Comparison of ENCODE assay signal across 24 mouse cellular contexts in genomic region chr15:67792822-67793221, GRCm38 (mm10).
DNase-seq lines count a peak whose midpoint lies in the region; ATAC-seq and TF ChIP-seq lines count a peak whose summit lies in the region.
"Had no signal": no experiment of that assay in that cellular context is flagged by ENCODE, and none has a peak within 500 bp of the region (broad histone marks: within the 10 kb centered on the region; RNA-seq: fewer than 3 reads in every experiment).

No protein-coding gene starts in this region.

- no peaks in the 10 kb centered on the region for H3K36me3 ChIP-seq in midbrain, embryonic 14.5 days (ENCODE audit: control insufficient read depth, insufficient read depth, low read length)
- no peaks in the 10 kb centered on the region for H3K36me3 ChIP-seq in midbrain, embryonic 10.5 days
- H3K36me3 ChIP-seq in CH12.LX (replicated peaks in 1 of 2; ENCODE audit: control insufficient read depth in 1 of 2, insufficient read depth in 1 of 2, low read length in 1 of 2): no peaks in the 10 kb centered on the region
- H3K36me3 ChIP-seq in hindbrain, embryonic 16.5 days (ENCODE audit: control insufficient read depth, insufficient read depth, low read length): no peaks in the 10 kb centered on the region
- no peaks in the 10 kb centered on the region for H3K36me3 ChIP-seq in kidney, adult 2 months (ENCODE audit: control insufficient read depth, insufficient read depth, low read length)
- H3K36me3 ChIP-seq: G1E had no signal

- TF ChIP-seq RAD21 in CH12.LX (IDR thresholded peaks at IDR 0.05; ENCODE audit: low read depth, low read length): no peak

- H3K4me2 ChIP-seq in midbrain, embryonic 14.5 days (ENCODE audit: low read length): no peak overlapping the region
- no peak overlapping the region for H3K4me2 ChIP-seq in CH12.LX (ENCODE audit: insufficient read depth, low read depth, poor library complexity, severe bottlenecking)
- H3K4me2 ChIP-seq in hindbrain, embryonic 16.5 days (ENCODE audit: low read length): no peak overlapping the region

- peak; percentile 7 for DNase-seq in midbrain, embryonic 14.5 days
- no peak for DNase-seq in midbrain, embryonic 10.5 days (ENCODE audit: low spot score)
- DNase-seq in 3T3-L1 (ENCODE audit: low read depth, low spot score) (peak; percentile 51), CH12.LX (ENCODE audit: extremely low read depth) (no peak)
- DNase-seq in brain, embryonic 14.5 days (ENCODE audit: low read depth): peak; percentile 11
- DNase-seq in heart, adult 9 months (ENCODE audit: low spot score in 2 of 2): no peak
- no peak for DNase-seq in kidney, adult 2 months
- DNase-seq: adrenal gland, adult 2 months; adrenal gland, adult 8-10 months; adrenal gland, postnatal 10 days; adrenal gland, postnatal 14 days; adrenal gland, postnatal 25 days; adrenal gland, postnatal 36 days; B cell, adult 2 months; cerebellum, adult 11 months; cerebellum, adult 11-12 months; cerebellum, adult 18-20 months; cerebellum, adult 2 months; cerebellum, adult 8-10 months had no signal

- no peaks in the 10 kb centered on the region for H3K4me1 ChIP-seq in midbrain, embryonic 14.5 days (ENCODE audit: control insufficient read depth, insufficient read depth, low read length)
- H3K4me1 ChIP-seq in midbrain, embryonic 10.5 days: no peaks in the 10 kb centered on the region; the same call in 1 of the 2 replicates
- H3K4me1 ChIP-seq in CH12.LX (ENCODE audit: control insufficient read depth in 1 of 2, insufficient read depth in 2 of 2): peaks cover 0 to 2% of the 10 kb centered on the region in 2 experiments; a peak in 1 of 4 replicates
- no peaks in the 10 kb centered on the region for H3K4me1 ChIP-seq in hindbrain, embryonic 16.5 days (ENCODE audit: control insufficient read depth, insufficient read depth, low read depth, low read length)
- no peaks in the 10 kb centered on the region for H3K4me1 ChIP-seq in kidney, adult 2 months (ENCODE audit: control insufficient read depth, insufficient read depth, low read length)

- ATAC-seq in midbrain, embryonic 14.5 days (ENCODE audit: low FRiP score, low TSS enrichment): no peak
- ATAC-seq in hindbrain, embryonic 16.5 days: no peak
- ATAC-seq: activated CD4-positive, CD25-positive, alpha-beta regulatory T cell, adult 4 months; CD4-positive, CD25-positive, alpha-beta regulatory T cell, adult 4 months; Patski had no signal

- H3K27me3 ChIP-seq in midbrain, embryonic 14.5 days (ENCODE audit: control insufficient read depth, insufficient read depth, low read length): no peaks in the 10 kb centered on the region
- H3K27me3 ChIP-seq in midbrain, embryonic 10.5 days (ENCODE audit: low read depth, poor library complexity, severe bottlenecking): no peaks in the 10 kb centered on the region
- no peaks in the 10 kb centered on the region for H3K27me3 ChIP-seq in CH12.LX (replicated peaks)
- no peaks in the 10 kb centered on the region for H3K27me3 ChIP-seq in hindbrain, embryonic 16.5 days (replicated peaks; ENCODE audit: control insufficient read depth, insufficient read depth, low read length)
- no peaks in the 10 kb centered on the region for H3K27me3 ChIP-seq in kidney, adult 2 months (replicated peaks; ENCODE audit: control insufficient read depth, insufficient read depth, low read length)

- H3K9me3 ChIP-seq in midbrain, embryonic 14.5 days (ENCODE audit: control insufficient read depth, low read length): no peaks in the 10 kb centered on the region
- no peaks in the 10 kb centered on the region for H3K9me3 ChIP-seq in midbrain, embryonic 10.5 days (replicated peaks)
- no peaks in the 10 kb centered on the region for H3K9me3 ChIP-seq in CH12.LX (replicated peaks; ENCODE audit: low read length)
- no peaks in the 10 kb centered on the region for H3K9me3 ChIP-seq in hindbrain, embryonic 16.5 days (ENCODE audit: control insufficient read depth, low read length)
- H3K9me3 ChIP-seq: G1E had no signal

- TF ChIP-seq CTCF in CH12.LX (conservative IDR thresholded peaks at IDR 0.05 in 1 of 2, IDR thresholded peaks at IDR 0.05 in 1 of 2; ENCODE audit: low read depth in 2 of 2, low read length in 2 of 2): no peak
- TF ChIP-seq CTCF in brain, embryonic 14.5 days (IDR thresholded peaks at IDR 0.05; ENCODE audit: borderline replicate concordance, extremely low read depth, insufficient read depth, insufficient read length): no peak
- no peak for TF ChIP-seq CTCF in kidney, adult 2 months (conservative IDR thresholded peaks at IDR 0.05; ENCODE audit: insufficient read depth, insufficient read length, low read depth, low read length)

- no peaks in the 10 kb centered on the region for H3K79me2 ChIP-seq in CH12.LX (replicated peaks; ENCODE audit: control insufficient read depth, extremely low read depth, insufficient read depth, poor library complexity, severe bottlenecking)

- TF ChIP-seq EP300 in CH12.LX (IDR thresholded peaks at IDR 0.05; ENCODE audit: low read length): no peak

- TF ChIP-seq POLR2A in CH12.LX (IDR thresholded peaks at IDR 0.05; ENCODE audit: low read depth, low read length): no peak
- TF ChIP-seq POLR2A in brain, embryonic 14.5 days (IDR thresholded peaks at IDR 0.05; ENCODE audit: borderline replicate concordance, extremely low read depth, insufficient read depth, insufficient read length, poor library complexity, severe bottlenecking): no peak
- TF ChIP-seq POLR2A in kidney, adult 2 months (IDR thresholded peaks at IDR 0.05; ENCODE audit: low read depth, low read length): no peak

- no peak overlapping the region for H3K27ac ChIP-seq in midbrain, embryonic 14.5 days (replicated peaks; ENCODE audit: low read depth, low read length)
- no peak overlapping the region for H3K27ac ChIP-seq in midbrain, embryonic 10.5 days (replicated peaks)
- no peak overlapping the region for H3K27ac ChIP-seq in CH12.LX (ENCODE audit: insufficient read depth, low read depth)
- no peak overlapping the region for H3K27ac ChIP-seq in hindbrain, embryonic 16.5 days (ENCODE audit: low read depth, low read length)
- no peak overlapping the region for H3K27ac ChIP-seq in kidney, adult 2 months (ENCODE audit: insufficient read depth, low read depth, low read length)

- H3K4me3 ChIP-seq in midbrain, embryonic 14.5 days (replicated peaks; ENCODE audit: low read depth, low read length): no peak overlapping the region
- H3K4me3 ChIP-seq in midbrain, embryonic 10.5 days: no peak overlapping the region
- no peak overlapping the region for H3K4me3 ChIP-seq in CH12.LX (replicated peaks in 1 of 3; ENCODE audit: low read depth in 2 of 3, low read length in 2 of 3, poor library complexity in 1 of 3)
- no peak overlapping the region for H3K4me3 ChIP-seq in hindbrain, embryonic 16.5 days (ENCODE audit: low read length)
- H3K4me3 ChIP-seq in kidney, adult 2 months (ENCODE audit: insufficient read depth, low read depth, low read length): no peak overlapping the region

- H3K9ac ChIP-seq in midbrain, embryonic 14.5 days (replicated peaks; ENCODE audit: low read length): no peak overlapping the region
- H3K9ac ChIP-seq in CH12.LX (ENCODE audit: insufficient read depth, low read depth): no peak overlapping the region
- H3K9ac ChIP-seq in hindbrain, embryonic 16.5 days (ENCODE audit: low read depth, low read length): no peak overlapping the region

- in situ Hi-C loops in CH12.LX (cut with MboI; ENCODE audit: low pct_ligation_motif_present, low pct_unique_long_range_greater_than_20kb, low sequenced_read_pairs): no loop called here

- dilution Hi-C loops in CH12.LX (cut with MboI; ENCODE audit: extremely low pct_ligation_motif_present, extremely low pct_unique_long_range_greater_than_20kb, low sequenced_read_pairs): no loop called here

TF ChIP-seq in CH12.LX, 34 proteins besides CTCF, POLR2A, EP300 and RAD21:
- TF ChIP-seq JUND (conservative IDR thresholded peaks at IDR 0.05; ENCODE audit: low read depth, low read length): no peak
- peak; percentile 62; the same call in 1 of the 2 replicates for TF ChIP-seq MAFK (IDR thresholded peaks at IDR 0.05; ENCODE audit: insufficient replicate concordance, low read length)
- TF ChIP-seq SMC3 (IDR thresholded peaks at IDR 0.05; ENCODE audit: low read depth, low read length): no peak
- no peak for TF ChIP-seq ZC3H11A (IDR thresholded peaks at IDR 0.05; ENCODE audit: low read depth, low read length)
- no peak for TF ChIP-seq NRF1 (IDR thresholded peaks at IDR 0.05; ENCODE audit: low read depth, low read length)
- peak; percentile 24; the same call in 1 of the 2 replicates for TF ChIP-seq IRF4 (IDR thresholded peaks at IDR 0.05; ENCODE audit: low read depth, low read length)

Comparison
In these comparisons a context has a peak if more than half of its experiments do, and no peak if none do; other contexts are left out.
1. DNase-seq: peak in midbrain, embryonic 14.5 days (single experiment), 3T3-L1 (single experiment) and brain, embryonic 14.5 days (single experiment); none in midbrain, embryonic 10.5 days (single experiment), CH12.LX (single experiment), heart, adult 9 months (0 of 2) and kidney, adult 2 months (single experiment).